Mouse (Mus musculus): Measurements from ENCODE around the gene Adamts10.

- TF ChIP-seq CTCF (conservative IDR thresholded peaks at IDR 0.05; ENCODE audit: low read length) (no peak), NANOG (IDR thresholded peaks at IDR 0.05; ENCODE audit: borderline replicate concordance, low read length) (no peak), POU5F1 (IDR thresholded peaks at IDR 0.05; ENCODE audit: borderline replicate concordance, low read length) (no peak)
These were observed 40.6 kb downstream of the Adamts10 start for GRCm38 (mm10) chr17:33564599-33564998.

All from E14TG2a.4 (cell line).